Mouse (Mus musculus) hindbrain, embryonic 10.5 days (tissue): Measurements from ENCODE around the gene Atad5. TPM values are rescaled to one million over a fixed set of nuclear protein-coding genes. Genes with fewer than 3 reads are reported as not detected.
"Not testable (repeated sequence)": the region's sequence is repeated elsewhere in the genome, so short reads cannot be mapped to it uniquely, and the experiment has no call there.

ENCODE experiments used
- DNase-seq: peaks from one replicate; pipeline ENCODE4 v3.0.0-alpha.2; 2017; ENCODE audit warnings: low spot score
- H3K27ac ChIP-seq: fragments of 300-500 bp; sonication (generic); 2 replicates; pipeline ENCODE4 v1.5.1; 2016; ENCODE audit warnings: mild to moderate bottlenecking, moderate library complexity
- H3K27me3 ChIP-seq: fragments of 300-500 bp; sonication (generic); 2 replicates; pipeline ENCODE4 v1.6.1; 2016; ENCODE audit warnings: mild to moderate bottlenecking; ENCODE audit not compliant: poor library complexity, insufficient read depth, severe bottlenecking
- H3K36me3 ChIP-seq: fragments of 300-500 bp; sonication (generic); 2 replicates; pipeline ENCODE4 v1.6.1; 2016; ENCODE audit warnings: mild to moderate bottlenecking, moderate library complexity
- H3K4me1 ChIP-seq: fragments of 300-500 bp; sonication (generic); replicated peaks from 2 replicates; pipeline ENCODE4 v1.6.1; 2016; ENCODE audit warnings: mild to moderate bottlenecking
- H3K4me3 ChIP-seq: fragments of 300-500 bp; sonication (generic); 2 replicates; pipeline ENCODE4 v1.5.1; 2016; ENCODE audit warnings: mild to moderate bottlenecking, moderate library complexity
- H3K9me3 ChIP-seq: fragments of 300-500 bp; sonication (generic); 2 replicates; pipeline ENCODE4 v1.6.1; 2016; ENCODE audit warnings: mild to moderate bottlenecking, moderate library complexity
- WGBS: fragments of 180-500 bp; shearing (Covaris S2); methylation state at CpG from one replicate; pipeline ENCODE4 v1.1.7; 2016; 5-methylcytosine and 5-hydroxymethylcytosine counted together
- polyA plus RNA-seq: library from polyadenylated mRNA; unstranded; fragments of >200 nt; fragmentation: Nextera tagmentation; extraction: Ambion mirVana; gene quantifications from 2 replicates; pipeline ENCODE4 v1.2.1, GENCODE M21; 2016

Gene Atad5
- polyA plus RNA-seq, 1 experiment from 2014 or later = 11.5 TPM

DNA sequence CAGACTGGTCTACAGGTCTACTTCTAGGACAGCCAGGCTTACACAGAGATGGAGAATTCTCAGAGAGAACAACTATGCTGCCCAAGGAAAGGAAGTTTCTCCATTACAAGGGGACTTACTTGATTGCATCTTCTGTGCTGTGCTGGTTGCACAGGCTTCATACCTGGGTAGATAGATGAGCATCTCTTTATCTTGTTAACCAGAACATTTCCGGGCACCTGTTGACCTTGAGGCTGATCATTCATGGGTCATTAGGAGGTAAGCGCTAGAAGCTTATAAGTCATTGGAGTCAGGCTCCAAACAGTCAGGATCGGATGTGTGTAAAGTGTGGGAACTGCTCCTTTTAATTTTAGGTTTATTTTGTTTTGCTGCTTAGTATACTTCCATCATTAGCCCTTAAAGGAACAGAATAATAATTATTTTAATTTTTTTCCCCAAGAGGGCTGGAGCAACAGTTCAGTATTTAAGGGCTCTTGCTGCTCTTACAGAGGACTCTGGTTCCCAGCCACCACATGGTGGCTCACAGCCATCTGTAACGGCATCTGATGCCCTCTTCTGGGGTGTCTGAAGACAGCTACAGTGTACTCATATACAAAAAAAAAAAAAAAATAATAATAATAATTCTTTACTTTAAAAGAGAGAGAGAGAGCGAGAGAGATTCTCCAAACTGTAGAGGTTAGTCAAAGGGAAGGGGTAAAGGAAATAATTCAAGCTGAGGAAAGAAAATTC, 92.0 kb downstream of the Atad5 start:
- no peaks in the 10 kb centered on the region for H3K9me3 ChIP-seq
- 74% methylated on average over 5 of the region's 5 CpGs for WGBS
- no peak overlapping the region for H3K27ac ChIP-seq
- no peak overlapping the region for H3K4me3 ChIP-seq
- no peaks in the 10 kb centered on the region for H3K36me3 ChIP-seq
- H3K27me3 ChIP-seq = no peaks in the 10 kb centered on the region
- peaks cover 7% of the 10 kb centered on the region; the same call in 1 of the 2 replicates for H3K4me1 ChIP-seq
- DNase-seq = no peak

DNA sequence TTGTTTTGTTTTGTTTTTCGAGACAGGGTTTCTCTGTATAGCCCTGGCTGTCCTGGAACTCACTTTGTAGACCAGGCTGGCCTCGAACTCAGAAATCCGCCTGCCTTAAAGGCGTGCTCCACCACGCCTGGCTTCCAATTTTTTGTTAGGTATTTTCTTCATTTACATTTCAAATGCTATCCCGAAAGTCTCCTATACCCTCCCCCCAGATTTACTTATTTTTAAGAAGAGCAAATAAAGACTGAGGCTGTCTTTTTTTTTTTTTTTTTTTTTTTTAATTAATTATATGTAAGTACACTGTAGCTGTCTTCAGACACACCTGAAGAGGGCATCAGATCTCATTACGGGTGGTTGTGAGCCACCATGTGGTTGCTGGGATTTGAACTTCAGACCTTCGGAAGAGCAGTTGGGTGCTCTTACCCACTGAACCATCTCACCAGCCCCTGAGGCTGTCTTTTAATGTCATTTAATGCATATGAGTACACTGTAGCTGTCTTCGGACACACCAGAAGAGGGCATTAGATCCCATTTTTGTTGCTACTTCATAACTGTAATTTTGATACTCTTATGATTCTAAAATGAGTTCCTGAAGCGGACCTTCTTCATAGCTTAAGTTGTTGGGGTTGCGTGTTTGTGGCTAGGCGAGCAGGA, 94.0 kb downstream of the Atad5 start:
- H3K4me1 ChIP-seq, H3K36me3 ChIP-seq, DNase-seq, H3K27me3 ChIP-seq, H3K9me3 ChIP-seq: not testable (repeated sequence)
- WGBS = 44% methylated on average over 12 of the region's 12 CpGs
- H3K4me3 ChIP-seq = peak overlapping the region; percentile 70
- H3K27ac ChIP-seq = peak overlapping the region; percentile 89

GRCm38 (mm10) chr11:80183705-80184255, 94.6 kb downstream of the Atad5 start, which contains the start of gene Rnf135:
Gene Rnf135 (plus strand): TSS chr11:80183851.
- Histone ChIP-seq H3K27me3 (no peaks in the 10 kb centered on the region), H3K4me1 (peaks cover 7% of the 10 kb centered on the region; the same call in 1 of the 2 replicates), H3K9me3 (no peaks in the 10 kb centered on the region), H3K27ac (peak within 1 kb of the TSS; percentile 89), H3K36me3 (no peaks in the 10 kb centered on the region), H3K4me3 (peak within 1 kb of the TSS; percentile 70)
- 3% methylated on average over 33 of the region's 33 CpGs for WGBS
- peak; percentile 82 for DNase-seq

DNA sequence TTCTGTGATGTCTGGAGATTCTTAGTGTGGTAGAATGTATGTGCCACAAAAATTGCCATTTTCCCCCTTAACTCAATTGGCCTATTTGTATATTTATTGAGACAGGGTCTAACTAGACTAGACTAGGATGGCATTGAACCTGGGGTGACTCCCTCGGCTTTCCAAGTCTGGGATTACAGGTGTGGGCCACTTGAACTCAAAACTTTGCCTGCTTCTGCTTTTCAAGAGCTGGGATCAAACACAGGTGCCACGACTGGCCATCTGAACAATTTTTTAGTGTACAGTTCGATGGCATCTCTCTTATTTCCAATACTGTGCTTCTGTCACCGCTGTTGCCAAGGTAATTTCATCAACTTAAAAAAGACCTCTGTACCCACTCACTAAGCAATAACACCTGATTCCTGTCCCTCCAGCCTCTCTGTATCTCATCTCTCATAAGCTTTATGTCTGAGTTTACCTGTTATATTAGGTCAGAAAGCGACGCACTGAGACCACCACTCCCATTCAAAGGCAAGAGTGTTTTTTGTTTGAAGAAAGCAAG, 95.4 kb downstream of the Atad5 start:
- 93% methylated on average over 6 of the region's 6 CpGs for WGBS
- H3K4me1 ChIP-seq = peaks cover 7% of the 10 kb centered on the region; the same call in 1 of the 2 replicates
- no peaks in the 10 kb centered on the region for H3K9me3 ChIP-seq
- no peak for DNase-seq
- no peaks in the 10 kb centered on the region for H3K27me3 ChIP-seq
- H3K27ac ChIP-seq = no peak overlapping the region
- peak overlapping the region; percentile 70 for H3K4me3 ChIP-seq
- H3K36me3 ChIP-seq = no peaks in the 10 kb centered on the region

Other genes with a start within 250 kb of the Atad5 start
- gene Utp6, start 127.0 kb upstream of the Atad5 start, polyA plus RNA-seq = 44.9 and 62.4 TPM in 2 replicates
- 15.5 and 20.0 TPM in 2 replicates for gene Suz12, start 96.3 kb upstream of the Atad5 start, polyA plus RNA-seq
- gene Crlf3, start 8.4 kb upstream of the Atad5 start, polyA plus RNA-seq = 24.5 and 38.0 TPM in 2 replicates
- gene Tefm, start 52.8 kb downstream of the Atad5 start, polyA plus RNA-seq = 33.6 and 34.7 TPM in 2 replicates
- 0.81 and 2.0 TPM in 2 replicates for gene Adap2, start 64.7 kb downstream of the Atad5 start, polyA plus RNA-seq
- gene Rnf135, start 94.5 kb downstream of the Atad5 start, polyA plus RNA-seq = 5.0 and 5.2 TPM in 2 replicates
- gene Rhot1, start 119.6 kb downstream of the Atad5 start, polyA plus RNA-seq = 56.0 and 56.1 TPM in 2 replicates
- gene Rhbdl3, start 211.5 kb downstream of the Atad5 start, polyA plus RNA-seq = 10.2 and 18.0 TPM in 2 replicates